Mouse (Mus musculus): ENCODE measurements around the gene Fcna. TPM values are rescaled to one million over a fixed set of nuclear protein-coding genes. Genes with fewer than 3 reads are reported as not detected.

Gene Fcna
- polyA plus RNA-seq, 1 experiment from 2014 or later = 2.7 TPM

- Histone ChIP-seq H3K9ac (replicated peaks) (no peak overlapping the region), H3K27me3 (replicated peaks) (no peaks in the 10 kb centered on the region), H3K4me3 (replicated peaks) (no peak overlapping the region), H3K27ac (replicated peaks) (no peak overlapping the region), H3K4me1 (no peaks in the 10 kb centered on the region), H3K9me3 (replicated peaks) (no peaks in the 10 kb centered on the region), H3K4me2 (no peak overlapping the region), H3K36me3 (no peaks in the 10 kb centered on the region)
- ATAC-seq (ENCODE audit: low FRiP score) = no peak
- WGBS = 21% methylated on average over 6 of the region's 6 CpGs
Observed at GRCm38 (mm10) chr2:25639890-25640289, 12.1 kb upstream of the Fcna start.

- Histone ChIP-seq H3K4me2 (no peak overlapping the region), H3K4me3 (replicated peaks) (no peak overlapping the region), H3K9ac (replicated peaks) (no peak overlapping the region), H3K4me1 (no peaks in the 10 kb centered on the region), H3K9me3 (replicated peaks) (no peaks in the 10 kb centered on the region), H3K36me3 (no peaks in the 10 kb centered on the region), H3K27ac (replicated peaks) (no peak overlapping the region), H3K27me3 (replicated peaks) (no peaks in the 10 kb centered on the region)
- ATAC-seq (ENCODE audit: low FRiP score) = no peak
- 54% methylated on average over 1 of the region's 1 CpGs for WGBS
Observed at GRCm38 (mm10) chr2:25634046-25634445, 6.2 kb upstream of the Fcna start.

DNA sequence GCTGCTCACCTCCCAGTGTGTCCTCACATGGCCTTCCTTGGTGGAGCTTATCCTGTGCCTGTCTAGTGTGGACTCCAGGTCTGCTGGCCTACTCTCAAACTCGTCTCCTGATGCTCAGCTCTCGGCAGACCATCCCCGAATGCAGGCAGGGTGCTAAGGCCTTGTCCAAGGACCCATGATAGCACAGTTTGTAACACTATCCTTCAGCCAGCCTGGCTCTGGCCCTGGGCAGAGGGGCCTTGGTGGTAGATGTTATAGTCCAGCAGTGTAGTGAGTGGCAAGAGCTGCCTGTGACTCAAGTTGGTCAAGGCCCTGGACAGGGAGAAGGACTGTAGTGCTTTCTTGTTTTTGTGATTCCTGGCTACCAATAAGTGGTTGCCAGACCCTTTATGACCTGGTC is 5.8 kb upstream of the Fcna start:
- H3K4me2 ChIP-seq = no peak overlapping the region
- H3K9ac ChIP-seq (replicated peaks) = no peak overlapping the region
- no peaks in the 10 kb centered on the region for H3K9me3 ChIP-seq (replicated peaks)
- H3K4me3 ChIP-seq (replicated peaks) = no peak overlapping the region
- WGBS = 87% methylated on average over 3 of the region's 3 CpGs
- ATAC-seq (ENCODE audit: low FRiP score) = no peak
- no peaks in the 10 kb centered on the region for H3K27me3 ChIP-seq (replicated peaks)
- H3K36me3 ChIP-seq = no peaks in the 10 kb centered on the region
- H3K4me1 ChIP-seq = no peaks in the 10 kb centered on the region
- no peak overlapping the region for H3K27ac ChIP-seq (replicated peaks)

DNA sequence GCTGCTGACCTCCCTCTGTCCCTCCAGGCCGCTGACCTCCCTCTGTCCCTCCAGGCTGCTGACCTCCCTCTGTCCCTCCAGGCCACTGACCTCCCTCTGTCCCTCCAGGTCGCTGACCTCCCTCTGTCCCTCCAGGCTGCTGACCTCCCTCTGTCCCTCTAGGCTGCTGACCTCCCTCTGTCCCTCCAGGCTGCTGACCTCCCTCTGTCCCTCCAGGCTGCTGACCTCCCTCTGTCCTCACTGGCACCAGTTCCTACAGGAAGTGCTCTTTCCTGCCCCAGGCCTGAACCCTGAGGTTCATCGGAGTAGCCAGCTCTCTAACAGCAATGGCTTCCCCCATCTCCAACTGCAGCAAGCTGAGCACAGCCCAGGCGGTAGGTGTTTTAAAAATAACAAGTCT is 908 bp upstream of the Fcna start:
- Histone ChIP-seq H3K27ac (replicated peaks) (no peak overlapping the region), H3K27me3 (replicated peaks) (no peaks in the 10 kb centered on the region), H3K4me2 (no peak overlapping the region), H3K36me3 (no peaks in the 10 kb centered on the region), H3K4me3 (replicated peaks) (no peak overlapping the region), H3K4me1 (no peaks in the 10 kb centered on the region), H3K9ac (replicated peaks) (no peak overlapping the region), H3K9me3 (replicated peaks) (no peaks in the 10 kb centered on the region)
- 49% methylated on average over 4 of the region's 4 CpGs for WGBS
- no peak for ATAC-seq (ENCODE audit: low FRiP score)

GRCm38 (mm10) chr2:25625986-25626385 is 1.8 kb downstream of the Fcna start:
- H3K27me3 ChIP-seq (replicated peaks) = no peaks in the 10 kb centered on the region
- no peaks in the 10 kb centered on the region for H3K9me3 ChIP-seq (replicated peaks)
- H3K36me3 ChIP-seq = no peaks in the 10 kb centered on the region
- no peak overlapping the region for H3K27ac ChIP-seq (replicated peaks)
- peaks cover 9% of the 10 kb centered on the region for H3K4me1 ChIP-seq
- no peak overlapping the region for H3K9ac ChIP-seq (replicated peaks)
- ATAC-seq (ENCODE audit: low FRiP score) = no peak
- 51% methylated on average over 5 of the region's 5 CpGs for WGBS
- H3K4me2 ChIP-seq = no peak overlapping the region
- no peak overlapping the region for H3K4me3 ChIP-seq (replicated peaks)

- H3K4me3 ChIP-seq (replicated peaks) = peak within 1 kb of the TSS; percentile 55
- ATAC-seq (ENCODE audit: low FRiP score) = peak; percentile 94
- H3K4me1 ChIP-seq = peaks cover 15% of the 10 kb centered on the region
- H3K9ac ChIP-seq (replicated peaks) = peak within 1 kb of the TSS; percentile 55
- peak within 1 kb of the TSS; percentile 75 for H3K27ac ChIP-seq (replicated peaks)
- no peaks in the 10 kb centered on the region for H3K36me3 ChIP-seq
- H3K9me3 ChIP-seq (replicated peaks) = no peaks in the 10 kb centered on the region
- peak within 1 kb of the TSS; percentile 83 for H3K4me2 ChIP-seq
- peaks cover 20% of the 10 kb centered on the region for H3K27me3 ChIP-seq (replicated peaks)
- WGBS = 7% methylated on average over 34 of the region's 34 CpGs
Observed at GRCm38 (mm10) chr2:25621229-25622200, 6.3 kb downstream of the Fcna start, which contains the start of gene Tmem141. Gene Tmem141 (minus strand): TSS chr2:25622005.

GRCm38 (mm10) chr2:25620852-25621228 is 7.0 kb downstream of the Fcna start:
- peaks cover 20% of the 10 kb centered on the region for H3K4me1 ChIP-seq
- H3K27ac ChIP-seq (replicated peaks) = peak overlapping the region; percentile 75; the same call in 1 of the 2 replicates
- WGBS = 88% methylated on average over 4 of the region's 4 CpGs
- H3K9me3 ChIP-seq (replicated peaks) = no peaks in the 10 kb centered on the region
- H3K4me3 ChIP-seq (replicated peaks) = peak overlapping the region; percentile 55
- no peaks in the 10 kb centered on the region for H3K36me3 ChIP-seq
- H3K4me2 ChIP-seq = peak overlapping the region; percentile 83
- H3K9ac ChIP-seq (replicated peaks) = peak overlapping the region; percentile 55; the same call in 1 of the 2 replicates
- H3K27me3 ChIP-seq (replicated peaks) = peaks cover 27% of the 10 kb centered on the region
- ATAC-seq (ENCODE audit: low FRiP score) = no peak

GRCm38 (mm10) chr2:25620386-25620785 is 7.4 kb downstream of the Fcna start:
- Histone ChIP-seq H3K27ac (replicated peaks) (no peak overlapping the region), H3K4me3 (replicated peaks) (no peak overlapping the region)
- 85% methylated on average over 6 of the region's 6 CpGs for WGBS

DNA sequence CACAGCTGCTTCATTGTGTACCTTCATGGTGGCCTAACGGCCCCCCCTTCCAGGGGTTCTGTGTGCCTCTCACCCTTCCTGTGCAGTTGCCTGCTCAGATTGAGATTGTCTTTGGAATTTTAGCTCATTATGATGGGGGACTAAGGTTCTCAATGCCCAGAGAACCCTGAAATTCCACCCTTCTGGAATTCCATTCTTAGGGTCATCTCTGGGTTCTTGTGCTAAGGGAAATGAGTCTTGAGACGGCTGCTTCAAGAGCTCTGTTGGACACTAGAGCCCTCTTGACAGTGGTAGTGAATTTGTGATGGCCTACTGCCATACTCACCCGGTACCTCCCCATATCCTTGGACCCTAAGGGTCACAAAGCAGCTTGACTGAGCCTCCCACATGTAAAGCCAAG is 10.3 kb downstream of the Fcna start, which contains the start of gene Ccdc183:
Ccdc183 (minus strand) TSS at position 101 of the 400 bp plus-strand sequence.
- Histone ChIP-seq H3K27ac (replicated peaks) (no peak within 1 kb of the TSS), H3K9ac (replicated peaks) (no peak within 1 kb of the TSS), H3K27me3 (replicated peaks) (peaks cover 48% of the 10 kb centered on the region), H3K4me3 (replicated peaks) (no peak within 1 kb of the TSS), H3K36me3 (no peaks in the 10 kb centered on the region), H3K9me3 (replicated peaks) (no peaks in the 10 kb centered on the region), H3K4me1 (peaks cover 20% of the 10 kb centered on the region), H3K4me2 (0 out of 2 replicates have a peak within 1 kb of the TSS, but pooled peaks have one; percentile 17)
- WGBS = 75% methylated on average over 3 of the region's 3 CpGs
- no peak for ATAC-seq (ENCODE audit: low FRiP score)

More at GRCm38 (mm10) chr2:25620386-25620785, 7.4 kb downstream of the Fcna start:
- no peak overlapping the region for H3K9ac ChIP-seq (replicated peaks)
- H3K36me3 ChIP-seq = no peaks in the 10 kb centered on the region
- no peaks in the 10 kb centered on the region for H3K9me3 ChIP-seq (replicated peaks)
- peaks cover 31% of the 10 kb centered on the region for H3K27me3 ChIP-seq (replicated peaks)
- H3K4me2 ChIP-seq = peak overlapping the region; percentile 83; the same call in 1 of the 2 replicates
- H3K4me1 ChIP-seq = peaks cover 20% of the 10 kb centered on the region
- ATAC-seq (ENCODE audit: low FRiP score) = no peak

DNA sequence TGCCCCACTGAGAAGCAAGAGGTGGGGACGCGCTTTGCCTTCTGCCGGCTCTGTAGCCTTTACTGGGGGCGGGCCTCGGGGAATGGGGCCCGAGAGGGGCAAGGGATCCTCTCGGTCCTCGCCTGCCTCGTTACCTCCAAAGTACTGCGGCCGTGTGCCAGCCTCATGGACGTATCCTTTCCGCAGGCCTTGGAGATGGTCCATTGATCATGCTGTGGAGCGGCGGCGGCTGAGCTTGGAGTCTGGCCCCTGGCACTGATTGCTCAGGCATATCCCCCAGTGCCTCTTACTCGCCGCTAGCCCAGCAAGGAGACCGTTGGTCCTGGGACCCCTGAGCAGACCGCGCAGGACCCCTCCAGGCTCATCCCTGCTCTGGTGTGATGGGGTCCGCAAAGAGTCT is 11.4 kb downstream of the Fcna start:
- no peak overlapping the region for H3K4me3 ChIP-seq (replicated peaks)
- H3K9ac ChIP-seq (replicated peaks) = no peak overlapping the region
- peak overlapping the region; percentile 17; the same call in 1 of the 2 replicates for H3K4me2 ChIP-seq
- no peaks in the 10 kb centered on the region for H3K36me3 ChIP-seq
- H3K9me3 ChIP-seq (replicated peaks) = no peaks in the 10 kb centered on the region
- WGBS = 18% methylated on average over 22 of the region's 22 CpGs
- H3K27ac ChIP-seq (replicated peaks) = no peak overlapping the region
- H3K4me1 ChIP-seq = peaks cover 15% of the 10 kb centered on the region
- peaks cover 48% of the 10 kb centered on the region for H3K27me3 ChIP-seq (replicated peaks)
- ATAC-seq (ENCODE audit: low FRiP score) = no peak

- Histone ChIP-seq H3K4me2 (peak overlapping the region; percentile 65), H3K36me3 (no peaks in the 10 kb centered on the region), H3K9ac (replicated peaks) (peak overlapping the region; percentile 29; the same call in 1 of the 2 replicates), H3K4me1 (peaks cover 30% of the 10 kb centered on the region), H3K27ac (replicated peaks) (peak overlapping the region; percentile 94), H3K27me3 (replicated peaks) (0 out of 2 replicates have a peak, but pooled peaks cover 4% of the 10 kb centered on the region), H3K4me3 (replicated peaks) (peak overlapping the region; percentile 96), H3K9me3 (replicated peaks) (no peaks in the 10 kb centered on the region)
- ATAC-seq (ENCODE audit: low FRiP score) = peak; percentile 26
- 67% methylated on average over 10 of the region's 10 CpGs for WGBS
Observed at GRCm38 (mm10) chr2:25608671-25609070, 19.2 kb downstream of the Fcna start.

Data from neural tube, embryonic 15.5 days (tissue).